Mouse (Mus musculus) CH12.LX (cell line): ENCODE data around the gene Ttc7b.

Source experiments
- CHD2 ChIP-seq: IDR thresholded peaks from 2 replicates; pipeline ENCODE4 v1.6.1; 2011; ENCODE audit warnings: low read length, improper control_type of control experiment
- CTCF ChIP-seq, 2 experiments: IDR thresholded peaks in 1 of 2; conservative IDR thresholded peaks in 1 of 2; 2 replicates each; pipeline ENCODE4 v1.5.1; 2011 to 2012; ENCODE audit warnings: low read depth in 2 of 2, low read length in 2 of 2, improper control_type of control experiment in 1 of 2, inconsistent platforms in 1 of 2, mild to moderate bottlenecking in 1 of 2, moderate library complexity in 1 of 2
- MAFK ChIP-seq: IDR thresholded peaks from 2 replicates; pipeline ENCODE4 v1.6.1; 2011; ENCODE audit warnings: low read length, improper control_type of control experiment; ENCODE audit not compliant: insufficient replicate concordance
- USF1 ChIP-seq: IDR thresholded peaks from 2 replicates; pipeline ENCODE4 v1.6.1; 2014; ENCODE audit warnings: low read depth, mild to moderate bottlenecking, inconsistent platforms, low read length, improper control_type of control experiment

- no peak for TF ChIP-seq CHD2
- no peak for TF ChIP-seq USF1
- no peak for TF ChIP-seq MAFK
- TF ChIP-seq CTCF (conservative IDR thresholded peaks at IDR 0.05 in 1 of 2, IDR thresholded peaks at IDR 0.05 in 1 of 2; ENCODE audit: low read depth in 2 of 2, low read length in 2 of 2), result no peak
These were observed 265.1 kb downstream of the Ttc7b start for GRCm38 (mm10) chr12:100255441-100255949.
